Mouse (Mus musculus): ENCODE data around the gene Kif16b.

The Kif16b gene

DNA sequence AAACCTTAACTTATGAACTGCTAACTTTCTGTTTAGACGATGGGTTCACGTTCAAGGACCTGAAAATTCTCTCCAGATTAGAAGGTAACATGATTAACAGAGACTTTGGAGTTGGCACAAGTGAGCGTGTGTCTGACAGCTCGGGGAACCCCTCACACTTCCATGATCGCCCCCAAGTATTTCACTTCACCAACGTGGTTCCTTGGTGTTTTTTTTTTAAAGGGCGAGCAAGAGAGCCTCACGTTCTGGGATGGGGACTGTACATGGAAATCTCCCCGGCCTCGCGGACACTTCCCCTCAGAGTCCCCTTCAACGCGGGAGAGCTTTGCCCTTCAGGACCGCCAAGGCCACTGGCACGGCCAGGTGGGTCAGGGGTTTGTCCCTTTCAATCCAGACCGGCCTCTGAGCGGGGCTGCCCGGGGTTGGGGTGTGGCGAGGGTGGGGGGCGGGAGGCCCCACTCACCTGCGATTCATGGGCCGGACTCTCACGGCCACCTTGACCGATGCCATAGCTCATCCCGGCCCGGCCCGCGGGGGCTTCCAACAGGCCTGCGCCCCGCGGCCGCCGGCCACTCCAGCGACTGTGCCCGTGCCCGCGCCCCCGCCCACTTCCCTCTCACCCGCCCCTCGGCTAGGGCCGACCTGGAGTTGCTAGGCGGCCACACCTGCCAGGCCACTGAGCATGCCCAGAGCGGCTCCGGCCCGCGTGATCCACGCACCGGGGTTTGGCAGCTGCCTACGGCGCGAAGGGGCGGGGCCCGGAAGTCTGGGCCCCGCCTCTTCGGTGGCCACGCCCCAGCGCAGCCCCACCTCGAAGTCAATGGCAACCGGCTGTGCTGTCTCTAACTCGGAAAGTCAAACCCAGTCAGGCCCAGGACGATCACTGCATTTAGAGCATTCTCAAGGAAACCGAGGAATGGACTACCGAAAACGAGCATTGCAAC, at the start of gene Kif16b:
Gene Kif16b, minus strand, starts transcription at position 670 of the 944 bp plus-strand sequence.
- DNase-seq = peak; percentile 95

- no peak for DNase-seq
These were observed 39.7 kb upstream of the Kif16b start for GRCm38 (mm10) chr2:142940899-142941642.

DNA sequence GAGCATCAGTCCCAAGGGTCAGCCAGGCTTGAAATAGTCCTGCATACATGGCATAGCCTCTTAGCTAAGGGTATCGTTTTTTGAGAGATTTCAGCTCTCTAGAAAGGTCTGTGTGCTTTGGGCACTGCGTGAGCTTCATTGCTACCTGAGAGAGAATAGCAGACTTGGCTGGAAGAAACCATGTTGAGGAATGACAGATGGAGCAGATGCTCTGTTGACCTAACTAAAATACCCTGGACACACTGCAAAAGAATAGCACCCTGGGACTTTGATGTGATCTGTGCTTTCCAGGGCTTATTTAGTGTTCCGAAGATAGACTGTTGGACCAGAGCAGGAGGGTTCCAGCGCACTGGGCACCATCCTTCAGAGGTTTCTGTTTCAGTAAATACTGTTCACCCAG, 29.1 kb upstream of the Kif16b start:
- no peak for DNase-seq

- DNase-seq = no peak
These were observed 28.1 kb upstream of the Kif16b start for GRCm38 (mm10) chr2:142929226-142930112.

- DNase-seq = no peak
These were observed 9.6 kb upstream of the Kif16b start for GRCm38 (mm10) chr2:142910808-142911388.

GRCm38 (mm10) chr2:142909213-142909612, 7.9 kb upstream of the Kif16b start:
- no peak for DNase-seq

DNA sequence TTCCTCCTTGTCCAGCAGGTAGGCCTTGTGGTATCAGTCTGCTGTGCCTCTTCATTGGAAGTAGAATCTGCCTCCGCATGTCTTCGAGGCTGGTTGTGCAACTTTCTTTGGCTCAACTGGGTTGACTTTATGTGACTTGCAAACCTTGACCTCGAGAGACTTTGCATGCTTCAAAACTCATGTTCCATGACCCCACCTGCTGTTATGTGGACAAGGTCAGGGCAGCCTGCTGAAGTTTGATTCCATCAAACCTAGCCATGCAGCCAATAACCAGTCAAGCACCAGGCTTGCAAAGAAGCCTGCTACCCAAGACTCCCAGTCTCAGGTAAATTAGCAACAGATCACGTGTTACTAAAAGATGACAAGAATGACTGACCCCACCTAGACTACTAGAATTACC, 5.7 kb upstream of the Kif16b start:
- DNase-seq = no peak

DNA sequence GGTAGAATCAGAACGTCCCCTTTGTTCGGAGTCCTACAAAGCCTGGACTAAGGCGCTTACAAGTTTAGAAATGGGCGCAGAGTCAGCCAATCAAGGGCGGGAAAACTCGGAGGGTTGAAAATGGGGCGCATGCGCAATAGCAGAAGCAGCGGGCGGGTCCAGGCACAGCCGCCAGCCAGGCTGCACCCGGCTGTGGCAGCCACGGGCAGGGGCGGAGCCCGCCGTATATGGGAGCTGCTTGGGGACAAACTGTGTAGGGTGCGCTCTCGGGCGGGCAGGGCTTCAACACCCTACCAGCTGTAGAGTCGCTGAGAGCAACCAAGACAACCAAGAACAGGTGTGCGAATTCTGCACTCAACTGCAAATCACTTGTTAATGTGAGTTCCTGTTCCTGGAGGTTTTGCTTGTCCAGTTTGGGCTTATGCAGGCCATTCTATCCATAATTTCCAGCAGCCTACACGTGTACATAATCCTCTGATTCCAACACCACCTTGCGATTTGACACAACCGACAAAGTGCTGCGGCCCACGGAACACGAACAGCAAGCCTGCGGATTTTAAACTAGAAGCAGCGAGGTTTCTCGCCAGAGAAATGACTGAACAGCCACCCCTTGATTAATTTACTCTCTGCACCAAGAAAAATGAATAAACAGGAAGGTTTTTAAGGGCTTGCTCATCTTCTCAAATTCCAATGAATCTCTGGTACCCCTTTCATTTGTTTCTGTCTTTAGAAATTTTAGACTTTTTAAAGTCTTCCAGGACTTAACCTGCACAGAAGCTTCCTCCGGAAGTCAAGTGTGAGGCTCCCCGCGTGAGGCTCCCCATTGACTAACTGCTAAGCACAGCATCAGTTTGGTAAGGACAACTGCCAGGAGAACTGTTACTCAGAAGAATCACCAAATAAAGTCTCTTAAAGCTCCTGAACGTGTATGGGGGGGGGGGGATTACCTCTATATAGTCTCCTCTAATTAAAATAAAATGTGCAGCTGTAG, 1.9 kb upstream of the Kif16b start:
- DNase-seq = peak; percentile 93 to 94

DNA sequence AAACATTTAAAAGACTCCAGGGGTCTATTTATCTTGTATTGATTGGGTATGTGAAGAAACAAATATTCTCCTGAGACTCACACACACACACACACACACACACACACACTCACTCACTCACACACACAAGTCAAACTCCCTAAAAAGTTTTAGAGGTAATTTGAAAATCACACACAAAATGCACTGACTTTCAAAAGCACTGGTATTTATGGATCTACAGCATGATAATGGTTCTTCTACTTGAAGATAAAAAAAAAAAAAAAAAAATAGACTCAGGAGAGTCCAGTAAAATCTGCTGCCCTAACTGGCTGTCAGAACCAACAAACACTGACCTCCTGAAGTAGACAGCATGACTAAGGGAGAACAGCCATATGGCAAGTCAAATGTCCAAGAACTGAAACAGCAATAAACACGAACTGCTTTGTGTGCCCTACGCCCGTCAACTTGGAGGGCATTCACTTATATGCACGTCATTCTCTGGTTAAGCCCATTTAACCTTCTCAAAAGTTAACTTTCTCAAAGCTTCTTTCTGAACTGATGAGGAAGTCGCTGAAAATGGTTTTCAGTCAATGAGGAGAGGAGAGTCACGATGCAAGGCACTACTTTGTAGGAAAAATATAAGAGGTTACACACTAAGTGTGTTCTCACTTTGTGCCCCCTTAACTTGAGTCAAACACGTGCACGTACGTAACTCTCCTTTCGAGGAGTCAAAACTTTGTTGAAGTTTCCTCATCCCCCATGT, 1.0 kb downstream of the Kif16b start:
- DNase-seq = peak; percentile 12 to 22

DNA sequence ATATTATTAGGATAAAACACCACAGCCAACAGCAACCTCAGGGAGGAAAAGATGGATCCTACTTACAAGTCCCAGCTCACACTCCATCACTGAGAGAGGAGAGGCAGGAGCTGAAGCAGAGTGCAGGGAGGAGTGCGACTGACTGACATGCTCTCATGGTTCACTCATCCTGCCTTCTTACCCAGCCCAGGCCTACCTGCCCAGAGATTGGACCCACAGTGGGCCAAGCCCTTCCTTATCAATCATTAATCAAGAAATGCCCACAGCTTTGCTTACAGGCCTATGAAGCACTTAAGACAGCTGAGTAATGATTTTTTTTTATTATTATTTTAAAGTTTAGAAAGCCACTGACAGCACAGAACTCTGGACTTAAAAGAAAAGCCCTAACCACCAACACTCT, 7.6 kb downstream of the Kif16b start:
- DNase-seq = no peak

DNA sequence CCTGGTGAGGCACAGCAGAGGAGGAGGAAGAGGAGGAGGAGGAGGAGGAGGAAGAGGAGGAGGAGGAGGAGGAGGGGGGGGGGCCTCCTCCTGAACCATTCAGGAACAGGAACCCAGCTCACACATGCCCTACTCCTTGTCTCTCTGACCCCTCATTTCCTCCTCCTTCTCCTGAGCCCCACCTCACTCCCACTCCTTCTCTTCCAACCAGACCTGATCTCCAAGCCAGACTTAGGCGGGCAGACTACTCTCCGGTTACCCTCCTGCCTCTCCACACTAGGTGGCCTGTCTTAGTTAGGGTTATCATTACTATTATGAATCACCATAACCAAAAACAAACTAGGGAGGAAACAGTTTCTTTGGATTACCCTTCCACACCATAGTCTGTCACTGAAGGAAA, 10.0 kb downstream of the Kif16b start:
- no peak for DNase-seq

DNA sequence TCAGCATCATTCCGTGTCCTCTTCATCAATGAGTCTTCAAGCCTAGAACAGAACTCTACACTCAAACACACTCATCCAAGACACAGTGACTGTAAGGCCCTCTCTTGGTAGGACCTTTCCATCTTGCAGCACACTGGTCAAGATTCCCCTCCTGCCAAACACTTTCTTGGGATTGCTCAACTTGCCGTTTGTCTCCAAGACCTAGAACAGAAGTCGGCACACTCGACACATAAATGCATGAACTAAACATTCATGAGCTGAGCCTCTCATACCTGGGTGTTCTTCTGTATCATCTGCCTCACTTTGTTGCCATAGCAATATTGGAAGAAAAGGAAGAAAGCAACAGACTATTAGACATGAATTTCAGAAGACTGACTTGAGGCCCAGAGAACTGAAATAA, 16.9 kb downstream of the Kif16b start:
- no peak for DNase-seq

- no peak for DNase-seq
These were observed 17.7 kb downstream of the Kif16b start for GRCm38 (mm10) chr2:142883625-142883994.

- DNase-seq = no peak
These were observed 18.3 kb downstream of the Kif16b start for GRCm38 (mm10) chr2:142882871-142883624.

- DNase-seq = no peak
These were observed 18.9 kb downstream of the Kif16b start for GRCm38 (mm10) chr2:142882466-142882865.

DNA sequence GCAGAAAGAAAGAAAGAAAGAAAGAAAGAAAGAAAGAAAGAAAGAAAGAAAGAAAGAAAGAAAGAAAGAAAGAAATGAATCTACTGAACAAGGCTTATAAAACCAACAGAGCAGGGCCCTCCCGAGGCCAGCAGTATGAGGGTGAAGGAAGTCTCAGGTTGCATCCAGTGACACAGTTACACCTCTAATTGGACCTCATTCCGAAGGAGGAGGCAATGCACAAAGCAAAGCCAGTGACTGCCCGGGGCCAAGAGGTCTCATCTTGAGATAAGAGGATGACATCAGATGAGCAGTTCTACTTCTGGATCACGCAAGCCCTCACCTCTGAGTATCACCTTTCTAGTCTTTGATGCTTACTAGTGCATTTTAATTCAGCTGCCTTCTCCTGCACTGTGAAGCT, 20.2 kb downstream of the Kif16b start:
- DNase-seq = no peak

GRCm38 (mm10) chr2:142879257-142879818, 22.0 kb downstream of the Kif16b start:
- DNase-seq = no peak

- no peak for DNase-seq
These were observed 24.7 kb downstream of the Kif16b start for GRCm38 (mm10) chr2:142876636-142877035.

- no peak for DNase-seq
These were observed 25.4 kb downstream of the Kif16b start for GRCm38 (mm10) chr2:142875936-142876335.

Measured in B cell, adult 2 months (primary cell).